Mouse (Mus musculus): Measurements from ENCODE around the gene Zfp300. TPM values are rescaled to one million over a fixed set of nuclear protein-coding genes. Genes with fewer than 3 reads are reported as not detected.

Gene Zfp300
- 0.12 and 0.16 TPM in 2 replicates for polyA plus RNA-seq (2012; rRNA removed)

DNA sequence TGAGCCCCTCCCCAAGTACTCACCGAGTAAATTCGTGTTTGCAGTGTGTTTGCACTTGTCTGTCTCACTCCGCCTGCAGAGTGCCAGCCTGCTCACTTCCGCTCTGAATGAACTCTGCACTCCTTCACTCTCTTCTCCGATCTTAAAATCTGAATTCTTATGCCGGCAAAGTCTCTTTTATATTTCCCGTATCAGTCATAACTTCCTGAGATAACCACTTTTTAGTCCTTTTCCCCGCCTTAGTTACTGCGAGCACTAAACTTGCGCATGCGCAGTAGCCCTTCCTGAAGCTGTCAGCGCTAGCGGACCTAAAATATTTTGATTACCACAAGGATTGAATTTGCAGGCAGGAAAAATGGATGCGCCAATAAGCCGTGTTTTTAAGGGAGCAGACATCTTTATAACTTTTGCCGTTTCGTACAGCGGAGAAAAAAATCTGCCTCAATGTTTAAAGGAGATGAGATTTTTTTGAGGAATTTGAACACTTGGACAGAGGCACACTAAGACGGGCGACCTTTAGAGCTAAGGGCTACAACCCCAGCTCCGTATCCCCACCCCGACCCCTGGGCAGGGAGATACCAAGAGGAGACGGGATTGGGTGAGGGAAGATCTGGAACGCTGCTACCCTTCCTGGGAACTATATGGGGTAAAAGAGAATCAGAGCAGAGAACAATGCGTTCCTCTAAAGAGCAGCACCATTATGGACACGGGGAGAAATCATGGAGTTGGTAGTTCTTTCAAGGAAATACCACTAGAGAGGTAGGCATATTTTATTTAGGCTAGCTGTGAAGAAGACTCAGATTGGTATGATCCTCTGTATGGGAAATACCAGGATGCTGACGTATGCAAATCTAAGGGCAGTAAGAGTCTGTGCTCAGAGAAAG lies at the start of gene Zfp300:
Zfp300 (minus strand) TSS at position 545 of the 884 bp plus-strand sequence.

DNA sequence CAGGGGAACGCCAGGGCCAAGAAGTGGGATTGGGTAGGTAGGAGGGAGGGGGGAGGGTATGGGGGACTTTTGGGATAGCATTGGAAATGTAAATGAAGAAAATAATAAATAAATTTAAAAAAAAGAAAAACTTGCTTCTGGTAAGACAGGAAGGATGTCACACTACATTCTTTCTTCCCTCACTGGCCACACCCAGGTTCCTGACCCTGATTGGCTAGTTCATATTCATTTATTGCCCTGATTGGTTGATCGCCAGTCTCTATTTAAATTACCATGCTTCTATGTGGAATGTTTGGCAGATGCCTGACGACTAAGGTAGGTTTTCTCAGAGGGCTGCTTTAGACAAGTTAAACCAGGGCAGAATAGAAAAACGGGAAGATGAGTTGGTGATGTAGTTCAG lies 26.2 kb upstream of the Zfp300 start, which contains the start of gene Ssxa1:
Ssxa1 (plus strand) TSS at position 301 of the 400 bp plus-strand sequence.

DNA sequence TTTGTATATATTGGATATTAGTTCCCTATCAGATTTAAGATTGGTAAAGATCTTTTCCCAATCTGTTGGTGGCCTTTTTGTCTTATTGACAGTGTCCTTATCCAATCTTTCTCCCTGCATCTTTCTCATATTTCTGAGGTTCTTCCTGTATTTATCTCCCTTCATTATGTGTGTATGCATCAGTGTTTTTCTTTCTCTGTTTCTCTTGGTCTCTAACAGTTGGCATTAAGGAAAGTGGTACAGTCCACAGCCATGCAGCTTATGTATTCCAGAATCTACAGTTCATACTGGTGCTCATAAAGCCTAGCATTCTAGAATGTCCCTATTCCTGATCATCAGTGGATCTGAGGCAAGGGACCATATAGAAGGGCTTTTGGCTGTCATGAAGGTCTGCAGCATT lies 21.2 kb downstream of the Zfp300 start, which contains the start of gene Spaca5:
Spaca5 (plus strand) TSS at position 301 of the 400 bp plus-strand sequence.

DNA sequence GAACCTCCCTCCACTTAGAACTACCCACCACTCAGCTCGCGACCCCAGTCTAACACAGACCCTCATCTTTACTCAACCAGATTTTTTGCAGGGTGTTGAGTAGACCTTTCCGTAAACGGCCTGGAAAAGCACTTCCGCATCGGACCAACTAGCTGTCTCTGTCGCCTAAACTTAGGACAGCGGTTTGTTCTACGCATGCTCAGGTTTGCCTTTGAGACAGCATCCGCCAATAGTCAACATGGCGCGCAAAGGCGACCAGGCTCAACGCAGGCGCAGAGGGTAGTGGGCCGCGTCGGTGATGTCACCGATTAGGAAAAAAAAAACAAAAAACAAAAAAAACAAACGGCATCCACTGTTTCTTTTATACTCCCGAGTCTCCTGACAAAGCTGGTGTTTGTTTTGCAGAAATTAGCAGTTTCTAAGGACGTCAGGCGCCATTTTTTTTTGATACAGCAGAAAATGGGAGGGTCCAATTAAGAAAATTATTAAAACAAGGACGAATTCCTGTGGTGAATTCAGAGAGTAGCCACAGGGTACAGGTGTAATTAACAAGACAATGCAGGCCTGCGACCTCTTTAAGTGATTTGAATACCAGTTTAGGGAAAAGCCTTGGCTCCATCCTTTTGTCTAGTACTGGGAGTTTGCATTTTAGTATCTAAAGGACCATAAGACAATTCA lies 27.3 kb downstream of the Zfp300 start, which contains the start of gene Zfp182:
Zfp182 (minus strand) TSS at position 451 of the 678 bp plus-strand sequence.

Other genes starting within 250 kb of the Zfp300 start
- gene Timp1, start 219.4 kb downstream of the Zfp300 start, polyA plus RNA-seq (2012; rRNA removed), result 329 and 381 TPM in 2 replicates
- 1.3 and 1.9 TPM in 2 replicates for gene Syn1, start 168.5 kb downstream of the Zfp300 start, polyA plus RNA-seq (2012; rRNA removed)
- gene Cfp, start 158.0 kb downstream of the Zfp300 start, polyA plus RNA-seq (2012; rRNA removed), result 33.8 and 36.4 TPM in 2 replicates
- gene Elk1, start 138.9 kb downstream of the Zfp300 start, polyA plus RNA-seq (2012; rRNA removed), result 28.1 and 28.9 TPM in 2 replicates
- 8.6 and 12.4 TPM in 2 replicates for gene Uxt, start 127.5 kb downstream of the Zfp300 start, polyA plus RNA-seq (2012; rRNA removed)
- gene Zfp182, start 27.2 kb downstream of the Zfp300 start, polyA plus RNA-seq (2012; rRNA removed), result 0.49 and 0.91 TPM in 2 replicates
- gene Spaca5, start 21.1 kb downstream of the Zfp300 start, polyA plus RNA-seq (2012; rRNA removed), result not detected in 2 replicates
- not detected in 2 replicates for gene Ssxa1, start 26.3 kb upstream of the Zfp300 start, polyA plus RNA-seq (2012; rRNA removed)
- gene Gm21876, start 86.1 kb upstream of the Zfp300 start, polyA plus RNA-seq (2012; rRNA removed), result not detected in 2 replicates

Data from ovary, adult 2 months (tissue).